Mouse (Mus musculus) heart, adult 2 months (tissue): Measurements from ENCODE around the gene Mill2. TPM values are rescaled to one million over a fixed set of nuclear protein-coding genes. Genes with fewer than 3 reads are reported as not detected.

ENCODE experiments used
- DNase-seq, 2 experiments: peaks; one replicate each; pipeline ENCODE4 v3.0.0; 2021
- H3K27ac ChIP-seq: fragments of 200-600 bp; 2 replicates; pipeline ENCODE4 v1.8.1; 2022
- H3K27me3 ChIP-seq: fragments of 200-500 bp; 2 replicates; pipeline ENCODE4 v1.6.1; 2012; ENCODE audit warnings: mild to moderate bottlenecking, low read length, inconsistent platforms, mixed read lengths; ENCODE audit not compliant: control insufficient read depth, insufficient read depth
- H3K36me3 ChIP-seq: fragments of 200-500 bp; 2 replicates; pipeline ENCODE4 v1.6.1; 2012; ENCODE audit warnings: low read length, inconsistent platforms; ENCODE audit not compliant: control insufficient read depth, insufficient read depth
- H3K4me1 ChIP-seq: fragments of 200-500 bp; 2 replicates; pipeline ENCODE4 v1.6.1; 2011; ENCODE audit warnings: low read length; ENCODE audit not compliant: control insufficient read depth, insufficient read depth
- H3K4me3 ChIP-seq: fragments of 200-600 bp; 2 replicates; pipeline ENCODE4 v1.8.1; 2022
- H3K79me2 ChIP-seq: fragments of 200-500 bp; replicated peaks from 2 replicates; pipeline ENCODE4 v1.6.1; 2012; ENCODE audit warnings: mild to moderate bottlenecking, inconsistent platforms, low read length, moderate library complexity, mixed read lengths; ENCODE audit not compliant: control insufficient read depth, insufficient read depth
- H3K9ac ChIP-seq: fragments of 200-500 bp; 2 replicates; pipeline ENCODE4 v1.6.1; 2012; ENCODE audit warnings: low read depth, mild to moderate bottlenecking, control low read depth, inconsistent platforms, low read length, mixed read lengths
- CTCF ChIP-seq: fragments of 200-600 bp; IDR thresholded peaks from 2 replicates; pipeline ENCODE4 v1.8.1; 2022; ENCODE audit warnings: antibody characterized with exemption, mild to moderate bottlenecking, moderate library complexity
- EP300 ChIP-seq: fragments of 200-500 bp; IDR thresholded peaks from 2 replicates; pipeline ENCODE4 v1.6.1; 2011; ENCODE audit warnings: low read depth, low read length, control low read depth; ENCODE audit not compliant: insufficient read depth
- POLR2A ChIP-seq: fragments of 200-500 bp; IDR thresholded peaks from 2 replicates; pipeline ENCODE4 v1.6.1; 2011; ENCODE audit warnings: mild to moderate bottlenecking, low read depth, low read length, control low read depth; ENCODE audit not compliant: insufficient read depth
- WGBS: fragments of 180-500 bp; shearing (Covaris S2); methylation state at CpG from one replicate; pipeline ENCODE4 v1.1.7; 2018; 5-methylcytosine and 5-hydroxymethylcytosine counted together
- intact Hi-C: fragments of 180-260 bp; cut with DNase I; formaldehyde crosslinking; loops from one replicate; pipeline ENCODE4 v1.15.1; 2025
- polyA plus RNA-seq: library from polyadenylated mRNA; depleted of rRNA; stranded (reverse); fragments of >200 nt; gene quantifications from 2 replicates; pipeline ENCODE4 v1.2.3, GENCODE M21; 2012
- total RNA-seq, 2 experiments: library from RNA; stranded (reverse); gene quantifications; 2 replicates each; pipeline ENCODE4 v1.2.3; 2021

Gene Mill2
- total and polyA plus RNA-seq, 3 experiments, result 5.2 to 8.0 (median 7.2) TPM

DNA sequence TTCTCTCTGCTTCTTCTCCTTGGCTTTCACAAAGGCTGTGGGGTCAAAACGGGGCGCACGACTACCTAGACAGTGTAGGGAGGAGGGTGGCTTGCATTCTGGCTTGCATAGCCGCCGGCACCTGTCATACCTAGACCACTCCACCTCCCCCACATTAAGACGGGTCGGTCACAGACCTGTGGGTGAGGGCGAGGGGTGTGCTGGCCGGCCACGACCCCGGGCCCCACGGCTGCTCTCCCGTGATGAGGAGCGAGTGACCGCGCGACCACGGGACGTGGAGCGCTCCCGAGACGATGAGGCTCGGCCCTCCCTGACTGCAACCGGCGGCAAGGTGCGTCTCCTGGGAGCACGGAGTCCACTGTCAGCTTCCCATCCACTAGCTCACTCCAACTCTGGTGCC, 53.2 kb downstream of the Mill2 start:
- Histone ChIP-seq H3K27ac (no peak overlapping the region), H3K4me1 (peaks cover 4% of the 10 kb centered on the region), H3K27me3 (peaks cover 3% of the 10 kb centered on the region), H3K36me3 (no peaks in the 10 kb centered on the region), H3K4me3 (no peak overlapping the region), H3K9ac (no peak overlapping the region), H3K79me2 (no peaks in the 10 kb centered on the region)
- no peak for TF ChIP-seq CTCF
- no peak for TF ChIP-seq EP300
- TF ChIP-seq POLR2A, result no peak
- no peak for DNase-seq
- 43% methylated on average over 27 of the region's 27 CpGs for WGBS
- intact Hi-C loops, result no loop called here

GRCm38 (mm10) chr7:18893651-18894430, 54.1 kb downstream of the Mill2 start:
- no peak overlapping the region for H3K27ac ChIP-seq
- H3K9ac ChIP-seq, result peak overlapping the region; percentile 51
- peak overlapping the region; percentile 38 for H3K4me3 ChIP-seq
- H3K36me3 ChIP-seq, result no peaks in the 10 kb centered on the region
- no peak for TF ChIP-seq POLR2A
- no peak for TF ChIP-seq CTCF
- TF ChIP-seq EP300, result no peak
- no peaks in the 10 kb centered on the region for H3K79me2 ChIP-seq
- 7% methylated on average over 40 of the region's 41 CpGs for WGBS
- intact Hi-C loops, result no loop called here
- DNase-seq, result peak; percentile 48 to 67
- peaks cover 3% of the 10 kb centered on the region for H3K27me3 ChIP-seq
- H3K4me1 ChIP-seq, result peaks cover 4% of the 10 kb centered on the region

DNA sequence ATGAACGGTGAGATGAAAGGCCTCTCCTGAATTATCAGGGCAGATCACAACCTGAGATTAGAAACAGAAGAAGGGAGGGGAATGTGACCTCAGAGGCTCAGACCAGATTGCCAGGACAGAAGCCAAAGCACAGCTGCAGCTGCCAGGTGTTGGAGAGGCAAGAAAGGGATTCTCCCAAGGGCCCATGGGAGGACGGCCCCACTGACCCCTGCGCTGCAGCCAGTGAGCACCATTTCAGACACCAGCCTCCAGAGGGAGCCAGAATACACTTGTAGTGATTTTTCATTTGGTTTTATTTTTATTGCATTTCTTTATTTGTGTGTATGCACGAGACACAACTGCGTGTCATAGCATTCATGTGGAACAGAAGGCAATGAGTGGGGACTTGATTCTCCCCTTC, 56.8 kb downstream of the Mill2 start:
- H3K27me3 ChIP-seq, result peaks cover 3% of the 10 kb centered on the region
- no peaks in the 10 kb centered on the region for H3K79me2 ChIP-seq
- WGBS, result 14% methylated on average over 5 of the region's 5 CpGs
- peaks cover 4% of the 10 kb centered on the region for H3K4me1 ChIP-seq
- no peak overlapping the region for H3K27ac ChIP-seq
- no peaks in the 10 kb centered on the region for H3K36me3 ChIP-seq
- no peak overlapping the region for H3K9ac ChIP-seq
- intact Hi-C loops, result loop anchor here (2.0 to 5.0 kb wide), 3 partner anchors 70 to 110 kb away; partner anchors contain the start of gene Mypop
- H3K4me3 ChIP-seq, result no peak overlapping the region
- DNase-seq, result peak in 1 of 2 experiments; percentile 49
- peak; percentile 85 for TF ChIP-seq CTCF
- TF ChIP-seq EP300, result no peak
- no peak for TF ChIP-seq POLR2A

- Histone ChIP-seq H3K4me1 (peaks cover 2% of the 10 kb centered on the region), H3K79me2 (no peaks in the 10 kb centered on the region), H3K9ac (no peak overlapping the region), H3K27ac (no peak overlapping the region), H3K27me3 (no peaks in the 10 kb centered on the region), H3K4me3 (no peak overlapping the region), H3K36me3 (no peaks in the 10 kb centered on the region)
- 89% methylated on average over 2 of the region's 2 CpGs for WGBS
- no peak for DNase-seq
- TF ChIP-seq CTCF (no peak), POLR2A (no peak), EP300 (no peak)
- intact Hi-C loops, result no loop called here
These were observed 60.7 kb downstream of the Mill2 start for GRCm38 (mm10) chr7:18900513-18900912.

- intact Hi-C loops, result no loop called here
- WGBS, result 46% methylated on average over 3 of the region's 3 CpGs
- TF ChIP-seq POLR2A, result no peak
- no peak for TF ChIP-seq EP300
- TF ChIP-seq CTCF, result peak; percentile 51
- H3K4me1 ChIP-seq, result no peaks in the 10 kb centered on the region
- no peaks in the 10 kb centered on the region for H3K79me2 ChIP-seq
- H3K9ac ChIP-seq, result no peak overlapping the region
- no peaks in the 10 kb centered on the region for H3K36me3 ChIP-seq
- no peak for DNase-seq
- H3K4me3 ChIP-seq, result no peak overlapping the region
- no peak overlapping the region for H3K27ac ChIP-seq
- no peaks in the 10 kb centered on the region for H3K27me3 ChIP-seq
These were observed 62.7 kb downstream of the Mill2 start for GRCm38 (mm10) chr7:18902486-18902885.

DNA sequence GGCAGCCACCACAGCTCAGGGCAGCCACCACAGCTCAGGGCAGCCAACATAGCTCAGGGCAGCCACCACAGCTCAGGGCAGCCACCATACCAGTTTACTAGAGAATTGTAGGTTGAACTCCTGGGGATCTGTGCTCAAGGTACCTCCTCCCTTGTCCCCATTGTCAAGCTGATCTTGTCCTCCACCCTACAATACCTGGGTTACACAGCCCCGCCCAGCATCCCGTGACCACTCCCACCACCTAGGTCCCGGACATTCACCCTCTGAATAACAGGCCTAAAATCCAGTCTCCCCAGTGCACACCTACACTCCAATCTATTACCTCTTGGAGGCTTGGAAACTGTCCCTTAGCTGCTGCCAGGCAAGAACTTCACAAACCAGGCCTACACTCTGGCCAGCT, 65.2 kb downstream of the Mill2 start:
- Histone ChIP-seq H3K4me3 (no peak overlapping the region), H3K36me3 (no peaks in the 10 kb centered on the region), H3K9ac (no peak overlapping the region), H3K79me2 (no peaks in the 10 kb centered on the region), H3K4me1 (no peaks in the 10 kb centered on the region), H3K27ac (no peak overlapping the region), H3K27me3 (no peaks in the 10 kb centered on the region)
- WGBS, result 92% methylated on average over 3 of the region's 3 CpGs
- DNase-seq, result no peak
- intact Hi-C loops, result loop anchor here (5.0 kb wide), 1 partner anchor 57 kb away; no protein-coding TSS in a partner anchor
- TF ChIP-seq POLR2A, result no peak
